Mouse (Mus musculus) CD4-positive, CD25-positive, alpha-beta regulatory T cell, adult 9 weeks (primary cell): ENCODE results near the gene AI593442. TPM values are rescaled to one million over a fixed set of nuclear protein-coding genes. Genes with fewer than 3 reads are reported as not detected.

Experiments used
- polyA plus RNA-seq: library from polyadenylated mRNA; unstranded; fragments of 100-300 nt; shearing (Covaris generic); gene quantifications from one replicate; pipeline ENCODE4 v1.2.1, GENCODE M21; 2017

The AI593442 gene
- not detected for polyA plus RNA-seq

GRCm38 (mm10) chr9:52679362-52679947, at the start of gene AI593442:
Gene AI593442, minus strand, starts transcription at chr9:52679780.

